Mouse (Mus musculus) gastrocnemius, adult 18-20 months (tissue): ENCODE measurements around the gene Cdk5. TPM values are rescaled to one million over a fixed set of nuclear protein-coding genes. Genes with fewer than 3 reads are reported as not detected.

ENCODE experiments used
- DNase-seq: peaks from one replicate; pipeline ENCODE4 v3.0.0; 2021; ENCODE audit warnings: low spot score
- long read RNA-seq, 2 experiments: library from polyadenylated mRNA; stranded (forward); transcript quantifications; one replicate each; pipeline ENCODE4 v2.0.0; 2021
- total RNA-seq, 2 experiments: library from RNA; stranded (reverse); gene quantifications; 2 replicates each; pipeline ENCODE4 v1.2.3; 2021

The Cdk5 gene
- total RNA-seq = 10 to 100 TPM; 10.5 to 11.2 TPM
- long read RNA-seq, experiment 1, transcript Cdk5-201 (12 exons, 2,059 nt) = major isoform, 14 of 15 reads
- long read RNA-seq, experiment 1, partial matches to known transcripts = 0 of 15 reads
- long read RNA-seq, experiment 1, other reads (novel, unspliced or antisense) = 1 of 15 reads
- long read RNA-seq, experiment 2, transcript Cdk5-201 (12 exons, 2,059 nt) = major isoform, 7 of 9 reads
- long read RNA-seq, experiment 2, partial matches to known transcripts = 1 of 9 reads
- long read RNA-seq, experiment 2, other reads (novel, unspliced or antisense) = 1 of 9 reads

GRCm38 (mm10) chr5:24423129-24424003 is at the start of gene Cdk5, which contains the start of gene Slc4a2:
Gene Cdk5 (minus strand): TSS chr5:24423530.
Gene Slc4a2 (plus strand): TSS chr5:24423837.
- peak; percentile 99 for DNase-seq

GRCm38 (mm10) chr5:24470600-24470999 is 47.3 kb upstream of the Cdk5 start:
- DNase-seq = peak; percentile 76

- no peak for DNase-seq
These were observed 43.4 kb upstream of the Cdk5 start for GRCm38 (mm10) chr5:24466762-24467161.

- DNase-seq = no peak
These were observed 32.3 kb upstream of the Cdk5 start for GRCm38 (mm10) chr5:24455613-24456012.

GRCm38 (mm10) chr5:24455076-24455475 is 31.7 kb upstream of the Cdk5 start:
- DNase-seq = no peak

- DNase-seq = peak; percentile 30
These were observed 30.6 kb upstream of the Cdk5 start for GRCm38 (mm10) chr5:24453985-24454303.

- no peak for DNase-seq
These were observed 30.1 kb upstream of the Cdk5 start for GRCm38 (mm10) chr5:24453283-24453984.

- no peak for DNase-seq
These were observed 29.4 kb upstream of the Cdk5 start for GRCm38 (mm10) chr5:24452691-24453233.

GRCm38 (mm10) chr5:24452030-24452690 is 28.8 kb upstream of the Cdk5 start, which contains the start of gene Agap3:
Gene Agap3 (plus strand): TSS chr5:24452177.
- DNase-seq = no peak

GRCm38 (mm10) chr5:24451264-24452029 is 28.1 kb upstream of the Cdk5 start:
- peak; percentile 83 for DNase-seq

GRCm38 (mm10) chr5:24447624-24448298 is 24.4 kb upstream of the Cdk5 start, which contains the start of gene Tmub1:
Gene Tmub1 (minus strand): TSS chr5:24447854.
- DNase-seq = peak; percentile 86

GRCm38 (mm10) chr5:24446630-24447029 is 23.3 kb upstream of the Cdk5 start:
- DNase-seq = no peak

- no peak for DNase-seq
These were observed 22.2 kb upstream of the Cdk5 start for GRCm38 (mm10) chr5:24445428-24446080.

- peak; percentile 93 for DNase-seq
These were observed 21.6 kb upstream of the Cdk5 start, which contains the start of gene Fastk for GRCm38 (mm10) chr5:24444746-24445427. Gene Fastk (minus strand): TSS chr5:24445287.

GRCm38 (mm10) chr5:24443927-24444326 is 20.6 kb upstream of the Cdk5 start:
- no peak for DNase-seq

GRCm38 (mm10) chr5:24443204-24443603 is 19.9 kb upstream of the Cdk5 start:
- no peak for DNase-seq

GRCm38 (mm10) chr5:24442029-24442428 is 18.7 kb upstream of the Cdk5 start:
- no peak for DNase-seq

GRCm38 (mm10) chr5:24441187-24441586 is 17.9 kb upstream of the Cdk5 start:
- no peak for DNase-seq
